Mouse (Mus musculus) hindbrain, embryonic 15.5 days (tissue): ENCODE measurements around the gene Sulf2. TPM values are rescaled to one million over a fixed set of nuclear protein-coding genes. Genes with fewer than 3 reads are reported as not detected.

Experiments
- ATAC-seq: fragments of 200-750 bp; cut with Nextera tagmentation; 2 replicates; pipeline ENCODE4 v1.8.0; 2017; ENCODE audit warnings: low read depth, moderate number of reproducible peaks, moderate TSS enrichment; ENCODE audit not compliant: low FRiP score
- H3K27ac ChIP-seq: fragments of 300-500 bp; sonication (generic); replicated peaks from 2 replicates; pipeline ENCODE4 v1.5.1; 2015; ENCODE audit warnings: mild to moderate bottlenecking, inconsistent platforms
- H3K27me3 ChIP-seq: fragments of 300-500 bp; sonication (generic); 2 replicates; pipeline ENCODE4 v1.6.1; 2015; ENCODE audit warnings: control low read depth, inconsistent platforms
- H3K36me3 ChIP-seq: fragments of 300-500 bp; sonication (generic); 2 replicates; pipeline ENCODE4 v1.6.1; 2015; ENCODE audit warnings: control low read depth, inconsistent platforms
- H3K4me1 ChIP-seq: fragments of 300-500 bp; sonication (generic); replicated peaks from 2 replicates; pipeline ENCODE4 v1.6.1; 2015; ENCODE audit warnings: control low read depth, inconsistent platforms
- H3K4me2 ChIP-seq: fragments of 300-500 bp; sonication (generic); 2 replicates; pipeline ENCODE4 v1.6.1; 2015; ENCODE audit warnings: moderate library complexity, mild to moderate bottlenecking, inconsistent platforms
- H3K4me3 ChIP-seq: fragments of 300-500 bp; sonication (generic); 2 replicates; pipeline ENCODE4 v1.5.1; 2015; ENCODE audit warnings: mild to moderate bottlenecking, inconsistent platforms
- H3K9ac ChIP-seq: fragments of 300-500 bp; sonication (generic); 2 replicates; pipeline ENCODE4 v1.6.1; 2015; ENCODE audit warnings: inconsistent platforms
- H3K9me3 ChIP-seq: fragments of 300-500 bp; sonication (generic); 2 replicates; pipeline ENCODE4 v1.6.1; 2016; ENCODE audit warnings: control low read depth, inconsistent platforms
- WGBS: fragments of 180-500 bp; shearing (Covaris S2); methylation state at CpG from one replicate; pipeline ENCODE4 v1.1.7; 2015; 5-methylcytosine and 5-hydroxymethylcytosine counted together
- polyA plus RNA-seq: library from polyadenylated mRNA; unstranded; fragments of >200 nt; fragmentation: Nextera tagmentation; extraction: Ambion mirVana; gene quantifications from 2 replicates; pipeline ENCODE4 v1.2.1, GENCODE M21; 2015

Sulf2 gene
- polyA plus RNA-seq, 1 experiment from 2014 or later = 113 TPM

DNA sequence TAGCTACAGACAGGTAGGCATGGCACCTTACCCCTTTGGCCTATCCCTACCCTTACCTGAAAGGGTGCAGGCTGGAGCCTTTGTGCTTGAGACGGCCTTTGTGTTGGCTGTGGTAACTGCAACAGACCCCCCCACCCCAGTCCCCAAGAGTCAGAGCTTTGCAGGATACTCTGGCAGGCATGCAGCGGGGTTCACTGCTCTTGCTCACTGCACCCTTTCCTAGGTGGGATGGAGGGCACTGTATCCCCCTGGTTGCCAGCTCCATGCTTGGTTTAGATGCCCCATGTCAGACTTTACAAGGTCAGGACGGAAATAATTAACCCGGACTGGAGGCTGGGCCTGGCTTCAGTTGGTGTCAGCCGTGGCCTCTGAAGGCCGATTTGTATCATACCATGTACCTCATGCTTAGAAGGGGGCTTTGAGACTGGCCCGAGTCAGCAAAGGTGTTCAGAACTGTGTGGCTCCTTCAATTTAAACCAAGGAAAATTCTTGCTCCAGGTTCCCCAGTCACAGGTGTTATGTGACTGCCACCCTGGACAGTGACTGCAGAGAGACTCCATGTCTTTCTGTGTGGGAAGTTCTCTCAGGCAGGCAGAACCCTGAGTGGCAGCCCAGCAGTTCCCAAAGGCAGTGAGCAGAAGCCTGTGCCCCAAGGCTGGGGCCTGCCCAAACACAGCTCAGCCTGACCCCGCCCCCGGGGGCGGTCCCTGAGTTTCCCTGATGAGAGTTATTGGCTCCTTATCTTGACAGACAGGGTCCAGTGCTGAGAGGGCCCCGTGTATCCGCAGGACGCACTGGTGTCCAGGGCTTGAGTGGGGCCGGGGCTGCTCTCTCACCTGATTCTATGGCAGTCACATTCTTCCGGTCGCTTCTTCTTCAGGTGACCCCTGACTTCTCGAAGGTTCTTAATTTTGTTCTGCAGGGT, 75.2 kb downstream of the Sulf2 start:
- 0 out of 2 replicates have a peak, but pooled peaks cover 5% of the 10 kb centered on the region for H3K36me3 ChIP-seq
- no peak overlapping the region for H3K4me2 ChIP-seq
- H3K4me1 ChIP-seq = 0 out of 2 replicates have a peak, but pooled peaks cover 5% of the 10 kb centered on the region
- H3K9ac ChIP-seq = no peak overlapping the region
- no peak overlapping the region for H3K27ac ChIP-seq
- 57% methylated on average over 17 of the region's 17 CpGs for WGBS
- no peaks in the 10 kb centered on the region for H3K27me3 ChIP-seq
- no peaks in the 10 kb centered on the region for H3K9me3 ChIP-seq
- ATAC-seq = no peak
- H3K4me3 ChIP-seq = no peak overlapping the region

DNA sequence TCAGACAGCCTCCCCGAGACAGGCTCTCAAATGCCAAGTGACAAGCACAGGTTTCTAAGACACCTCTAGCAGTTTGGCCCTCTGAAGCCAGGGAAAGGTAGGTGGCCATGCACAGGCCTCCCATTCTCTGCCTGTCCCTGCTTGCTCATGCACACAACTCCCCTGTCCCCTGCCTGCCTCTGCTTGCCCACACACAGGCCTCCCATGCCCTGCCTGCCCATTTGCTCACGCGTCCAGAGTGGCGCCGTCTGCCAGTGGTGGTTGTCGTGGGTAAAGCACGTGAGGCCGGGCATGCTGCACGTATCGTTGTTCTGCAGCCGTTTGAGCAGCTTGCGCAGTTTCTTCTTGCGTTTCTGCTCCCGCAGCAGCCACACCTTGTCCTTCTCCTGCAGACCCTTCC, 76.2 kb downstream of the Sulf2 start:
- Histone ChIP-seq H3K27ac (no peak overlapping the region), H3K27me3 (no peaks in the 10 kb centered on the region), H3K9me3 (no peaks in the 10 kb centered on the region), H3K4me3 (no peak overlapping the region), H3K4me1 (0 out of 2 replicates have a peak, but pooled peaks cover 5% of the 10 kb centered on the region), H3K9ac (no peak overlapping the region), H3K36me3 (0 out of 2 replicates have a peak, but pooled peaks cover 5% of the 10 kb centered on the region), H3K4me2 (no peak overlapping the region)
- 95% methylated on average over 14 of the region's 14 CpGs for WGBS
- ATAC-seq = no peak

DNA sequence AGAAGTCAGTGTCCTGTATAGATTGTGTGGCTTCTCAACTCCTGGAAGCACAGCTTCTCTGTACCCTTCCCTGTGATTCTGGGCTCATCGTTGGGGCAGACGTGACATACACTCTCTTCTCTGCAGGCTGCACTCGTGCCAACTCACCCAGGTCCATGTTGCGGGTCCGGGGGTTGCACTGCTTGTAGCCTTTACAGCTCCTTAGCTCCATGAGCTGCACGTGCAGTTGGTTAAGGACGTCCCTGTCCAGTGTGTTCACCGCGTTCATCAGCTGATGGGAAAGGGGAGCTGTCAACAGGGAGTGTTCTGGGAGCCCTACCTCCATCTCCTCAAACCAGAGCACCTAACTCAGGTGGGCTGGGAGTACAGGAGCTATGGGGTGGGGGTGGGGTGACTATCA, 78.1 kb downstream of the Sulf2 start:
- no peak for ATAC-seq
- WGBS = 86% methylated on average over 9 of the region's 9 CpGs
- H3K9me3 ChIP-seq = no peaks in the 10 kb centered on the region
- H3K36me3 ChIP-seq = peaks cover 15% of the 10 kb centered on the region; the same call in 1 of the 2 replicates
- H3K4me1 ChIP-seq = no peaks in the 10 kb centered on the region
- no peak overlapping the region for H3K4me2 ChIP-seq
- no peak overlapping the region for H3K4me3 ChIP-seq
- H3K9ac ChIP-seq = no peak overlapping the region
- no peak overlapping the region for H3K27ac ChIP-seq
- H3K27me3 ChIP-seq = no peaks in the 10 kb centered on the region

DNA sequence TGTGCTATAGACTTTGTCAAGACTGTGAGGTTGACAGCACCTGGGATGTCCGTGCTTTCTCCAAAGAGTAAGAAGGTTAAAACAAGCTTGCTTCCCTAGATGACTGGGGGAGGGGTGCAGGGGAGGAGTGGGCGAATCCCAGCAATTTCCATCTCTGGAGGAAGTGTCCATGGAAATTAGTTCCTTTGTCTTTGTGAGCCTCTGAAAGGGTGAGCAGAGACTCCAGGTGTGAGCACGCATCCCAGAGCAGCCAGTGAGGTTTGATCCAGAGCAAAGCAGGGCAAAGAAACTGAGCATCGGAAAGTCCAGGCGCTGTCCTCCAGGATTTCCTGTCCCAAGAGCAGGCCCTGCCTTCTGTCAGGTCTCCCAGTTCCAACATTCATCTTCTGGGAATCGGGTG, 81.1 kb downstream of the Sulf2 start:
- Histone ChIP-seq H3K27ac (no peak overlapping the region), H3K9ac (no peak overlapping the region), H3K4me1 (no peaks in the 10 kb centered on the region), H3K4me2 (no peak overlapping the region), H3K4me3 (no peak overlapping the region), H3K9me3 (no peaks in the 10 kb centered on the region), H3K27me3 (no peaks in the 10 kb centered on the region), H3K36me3 (peaks cover 27% of the 10 kb centered on the region)
- ATAC-seq = no peak
- WGBS = 57% methylated on average over 6 of the region's 6 CpGs

DNA sequence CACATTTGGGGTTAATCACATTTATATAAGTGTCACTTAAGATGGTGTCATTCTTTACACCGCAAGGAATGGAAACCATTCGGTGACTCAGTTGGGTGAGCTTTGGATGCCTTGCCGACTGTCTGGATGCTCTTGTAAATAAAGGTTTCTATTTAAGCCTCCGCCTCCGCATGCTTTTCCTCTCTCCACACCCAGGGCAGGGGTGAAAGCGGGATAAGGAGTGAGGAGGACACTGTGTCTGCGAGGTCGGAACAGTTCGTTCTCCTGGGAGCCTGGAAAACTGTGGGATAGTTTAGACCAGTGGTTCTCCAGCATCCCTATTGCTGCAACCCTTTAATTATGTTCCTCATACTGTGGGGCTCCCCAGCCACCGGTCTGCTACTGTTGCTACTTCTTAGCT, 82.4 kb downstream of the Sulf2 start:
- peaks cover 32% of the 10 kb centered on the region for H3K36me3 ChIP-seq
- 87% methylated on average over 10 of the region's 10 CpGs for WGBS
- H3K4me2 ChIP-seq = no peak overlapping the region
- ATAC-seq = no peak
- H3K9ac ChIP-seq = no peak overlapping the region
- no peaks in the 10 kb centered on the region for H3K9me3 ChIP-seq
- no peaks in the 10 kb centered on the region for H3K4me1 ChIP-seq
- no peaks in the 10 kb centered on the region for H3K27me3 ChIP-seq
- no peak overlapping the region for H3K27ac ChIP-seq
- no peak overlapping the region for H3K4me3 ChIP-seq

DNA sequence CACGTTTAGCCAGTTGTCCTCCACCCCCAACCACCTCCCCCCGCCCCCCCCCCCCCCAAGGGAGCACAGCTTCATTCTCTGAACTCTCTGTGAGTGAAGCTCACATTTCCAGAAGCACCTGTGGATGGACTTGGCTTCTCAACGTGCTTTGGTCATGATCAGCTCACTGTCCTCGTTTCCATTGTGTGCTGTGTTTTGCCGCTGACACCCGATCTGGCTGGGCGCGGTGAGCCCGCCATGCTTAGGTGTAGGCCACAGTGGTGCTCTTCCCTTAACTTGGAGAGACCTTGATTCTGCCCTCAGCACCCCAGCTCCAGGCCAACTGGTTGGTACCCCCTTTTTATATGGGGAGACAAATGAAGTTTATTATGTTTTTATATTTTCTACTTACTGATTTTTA, 83.6 kb downstream of the Sulf2 start:
- Histone ChIP-seq H3K4me2 (no peak overlapping the region), H3K4me3 (no peak overlapping the region), H3K36me3 (peaks cover 39% of the 10 kb centered on the region), H3K9ac (no peak overlapping the region), H3K27ac (no peak overlapping the region), H3K9me3 (no peaks in the 10 kb centered on the region), H3K27me3 (no peaks in the 10 kb centered on the region), H3K4me1 (no peaks in the 10 kb centered on the region)
- ATAC-seq = no peak
- 88% methylated on average over 9 of the region's 9 CpGs for WGBS

DNA sequence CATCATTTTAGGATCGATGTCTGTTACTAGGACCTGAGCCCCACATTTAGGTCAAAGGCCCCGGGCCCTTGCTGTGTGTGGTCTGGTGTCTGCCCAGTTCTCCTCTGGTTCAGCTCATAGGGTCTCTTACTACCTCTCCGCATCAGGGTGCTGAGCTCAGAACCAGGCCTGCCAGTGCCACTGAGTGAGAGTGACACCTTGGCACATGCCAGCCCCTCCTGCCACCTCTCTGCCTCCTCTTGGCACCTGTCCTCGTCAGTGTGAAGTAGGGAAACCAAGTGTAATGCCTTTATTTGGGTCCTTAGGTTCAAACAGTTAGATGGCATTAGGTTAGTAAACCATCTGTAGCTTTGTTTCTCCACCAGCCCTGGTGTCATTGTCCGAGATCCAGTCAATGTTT, 84.0 kb downstream of the Sulf2 start:
- Histone ChIP-seq H3K4me3 (no peak overlapping the region), H3K4me2 (no peak overlapping the region), H3K27me3 (no peaks in the 10 kb centered on the region), H3K9me3 (no peaks in the 10 kb centered on the region), H3K36me3 (peaks cover 39% of the 10 kb centered on the region), H3K9ac (no peak overlapping the region), H3K4me1 (no peaks in the 10 kb centered on the region), H3K27ac (no peak overlapping the region)
- no peak for ATAC-seq
- 86% methylated on average over 5 of the region's 5 CpGs for WGBS

DNA sequence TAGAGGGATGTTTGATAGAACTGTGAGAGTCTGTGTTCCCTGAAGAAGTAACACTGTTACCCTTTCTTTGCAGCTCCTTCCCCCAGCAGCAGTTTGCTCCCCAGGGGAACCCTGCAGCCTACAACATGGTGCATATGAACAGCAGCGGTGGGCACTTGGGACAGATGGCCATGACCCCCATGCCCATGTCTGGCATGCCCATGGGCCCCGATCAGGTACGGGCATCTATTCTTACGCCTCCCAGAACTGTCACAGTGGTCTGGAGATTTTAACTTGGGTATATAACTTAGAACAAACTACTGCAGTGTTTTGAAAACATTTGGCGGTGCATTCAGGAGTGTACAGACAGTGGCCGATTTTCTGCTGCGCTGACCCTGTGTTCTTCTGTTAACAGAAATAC, 85.7 kb downstream of the Sulf2 start:
- 91% methylated on average over 7 of the region's 7 CpGs for WGBS
- Histone ChIP-seq H3K4me1 (no peaks in the 10 kb centered on the region), H3K27ac (no peak overlapping the region), H3K4me2 (no peak overlapping the region), H3K27me3 (no peaks in the 10 kb centered on the region), H3K9ac (no peak overlapping the region), H3K36me3 (peaks cover 47% of the 10 kb centered on the region), H3K9me3 (no peaks in the 10 kb centered on the region), H3K4me3 (no peak overlapping the region)
- no peak for ATAC-seq

DNA sequence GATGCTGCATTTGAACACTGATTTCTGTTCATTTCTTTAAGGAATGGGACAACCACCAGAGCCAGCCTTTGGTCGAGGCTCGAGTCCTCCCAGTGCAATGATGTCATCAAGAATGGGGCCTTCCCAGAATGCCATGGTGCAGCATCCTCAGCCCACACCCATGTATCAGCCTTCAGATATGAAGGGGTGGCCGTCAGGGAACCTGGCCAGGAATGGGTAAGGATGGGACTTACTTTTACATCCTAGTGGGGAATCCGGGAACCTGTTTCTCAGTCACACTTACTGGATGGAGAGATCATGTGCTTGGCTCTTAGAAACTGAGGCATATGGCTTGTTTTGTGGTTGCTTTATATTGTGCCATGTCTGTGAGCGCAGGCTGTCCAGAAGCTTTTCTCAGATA, 86.3 kb downstream of the Sulf2 start:
- H3K27ac ChIP-seq = no peak overlapping the region
- peaks cover 47% of the 10 kb centered on the region for H3K36me3 ChIP-seq
- H3K4me2 ChIP-seq = no peak overlapping the region
- H3K9me3 ChIP-seq = no peaks in the 10 kb centered on the region
- no peak overlapping the region for H3K4me3 ChIP-seq
- H3K9ac ChIP-seq = no peak overlapping the region
- 89% methylated on average over 5 of the region's 5 CpGs for WGBS
- no peak for ATAC-seq
- no peaks in the 10 kb centered on the region for H3K4me1 ChIP-seq
- H3K27me3 ChIP-seq = no peaks in the 10 kb centered on the region

DNA sequence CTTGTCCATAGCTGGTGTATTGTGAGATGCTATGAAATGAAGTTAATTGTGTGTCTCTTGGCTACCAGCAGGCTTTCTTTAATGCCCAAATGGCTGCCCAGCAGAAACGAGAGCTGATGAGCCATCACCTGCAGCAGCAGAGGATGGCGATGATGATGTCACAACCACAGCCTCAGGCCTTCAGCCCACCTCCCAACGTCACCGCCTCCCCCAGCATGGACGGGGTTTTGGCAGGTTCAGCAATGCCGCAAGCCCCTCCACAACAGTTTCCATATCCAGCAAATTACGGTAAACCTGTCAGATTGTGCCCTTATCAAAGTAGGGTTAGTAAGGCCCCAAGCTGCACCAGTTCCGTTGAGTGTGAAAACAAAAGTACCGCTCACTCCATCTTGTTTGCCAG, 87.2 kb downstream of the Sulf2 start:
- Histone ChIP-seq H3K36me3 (peaks cover 43% of the 10 kb centered on the region), H3K27me3 (no peaks in the 10 kb centered on the region), H3K4me1 (no peaks in the 10 kb centered on the region), H3K4me3 (no peak overlapping the region), H3K4me2 (no peak overlapping the region), H3K9ac (no peak overlapping the region), H3K27ac (no peak overlapping the region), H3K9me3 (no peaks in the 10 kb centered on the region)
- WGBS = 84% methylated on average over 9 of the region's 9 CpGs
- no peak for ATAC-seq

DNA sequence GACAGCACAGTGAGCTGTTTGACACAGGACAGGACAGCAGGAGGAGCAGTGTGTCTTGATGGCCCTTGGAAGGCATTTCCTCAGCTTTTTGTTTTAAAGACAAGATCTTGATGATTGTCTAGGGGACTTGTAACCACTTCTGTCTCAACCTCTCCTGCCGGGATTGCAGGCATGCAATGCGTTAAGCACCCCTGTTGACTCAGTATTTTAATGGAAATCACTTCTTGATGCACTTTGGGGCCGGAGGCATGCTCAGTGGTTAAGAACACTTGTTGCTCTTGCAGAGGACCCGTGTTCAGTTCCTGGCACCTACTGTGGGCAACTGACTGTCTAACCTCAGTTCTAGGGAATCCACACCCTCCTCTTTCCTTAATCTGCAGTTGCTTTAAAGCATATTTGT, 89.0 kb downstream of the Sulf2 start:
- no peak for ATAC-seq
- 59% methylated on average over 4 of the region's 4 CpGs for WGBS

DNA sequence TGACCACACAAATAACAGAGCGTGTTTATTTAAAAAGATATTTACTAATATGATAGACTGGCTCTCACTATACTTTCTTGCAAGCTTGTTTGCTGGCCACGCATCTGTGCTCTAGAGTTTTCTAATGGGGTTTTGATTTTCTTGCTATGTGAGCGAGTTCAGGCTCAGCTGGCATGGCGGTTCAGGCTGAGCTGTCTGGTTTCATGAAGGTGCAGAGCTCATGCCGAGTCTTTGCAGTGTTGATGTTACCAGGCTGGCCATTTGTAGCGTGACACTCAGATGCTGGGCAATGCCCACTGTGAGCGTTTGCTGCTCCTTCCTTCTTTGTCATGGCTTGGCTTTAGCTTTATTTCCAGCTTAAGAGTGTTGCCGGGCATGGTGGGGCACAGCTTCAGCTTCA, 93.0 kb downstream of the Sulf2 start:
- H3K27me3 ChIP-seq = no peaks in the 10 kb centered on the region
- H3K9me3 ChIP-seq = no peaks in the 10 kb centered on the region
- no peak overlapping the region for H3K4me2 ChIP-seq
- ATAC-seq = no peak
- WGBS = 93% methylated on average over 8 of the region's 8 CpGs
- H3K36me3 ChIP-seq = peaks cover 50% of the 10 kb centered on the region
- H3K27ac ChIP-seq = no peak overlapping the region
- H3K4me3 ChIP-seq = no peak overlapping the region
- H3K4me1 ChIP-seq = no peaks in the 10 kb centered on the region
- H3K9ac ChIP-seq = no peak overlapping the region

More for the DNA sequence above, 89.0 kb downstream of the Sulf2 start:
- H3K27me3 ChIP-seq = no peaks in the 10 kb centered on the region
- no peak overlapping the region for H3K9ac ChIP-seq
- peaks cover 49% of the 10 kb centered on the region for H3K36me3 ChIP-seq
- no peak overlapping the region for H3K4me2 ChIP-seq
- H3K9me3 ChIP-seq = no peaks in the 10 kb centered on the region
- no peak overlapping the region for H3K4me3 ChIP-seq
- no peak overlapping the region for H3K27ac ChIP-seq
- H3K4me1 ChIP-seq = no peaks in the 10 kb centered on the region
